Mouse (Mus musculus) CH12.LX (cell line): ENCODE results near the gene Ski. TPM values are rescaled to one million over a fixed set of nuclear protein-coding genes. Genes with fewer than 3 reads are reported as not detected.

Experiments
- DNase-seq: peaks from one replicate; pipeline ENCODE4 v3.0.0-alpha.2; 2013; ENCODE audit errors: extremely low read depth
- H3K27ac ChIP-seq: 2 replicates; pipeline ENCODE4 v1.5.1; 2012; ENCODE audit warnings: low read depth, mild to moderate bottlenecking, control low read depth, moderate library complexity; ENCODE audit not compliant: insufficient read depth
- H3K27me3 ChIP-seq: replicated peaks from 2 replicates; pipeline ENCODE3; 2012; ENCODE audit warnings: inconsistent platforms
- H3K36me3 ChIP-seq, 2 experiments: replicated peaks in 1 of 2; 2 replicates each; pipeline versions ENCODE3 to v1.6.1; 2012; ENCODE audit warnings: inconsistent platforms in 1 of 2, low read length in 1 of 2, mild to moderate bottlenecking in 1 of 2, mixed read lengths in 1 of 2, moderate library complexity in 1 of 2; ENCODE audit not compliant: control insufficient read depth in 1 of 2, insufficient read depth in 1 of 2
- H3K4me1 ChIP-seq, 2 experiments: 2 replicates each; pipeline ENCODE4 v1.6.1; 2012; ENCODE audit warnings: inconsistent platforms in 1 of 2, moderate library complexity in 1 of 2; ENCODE audit not compliant: insufficient read depth in 2 of 2, control insufficient read depth in 1 of 2
- H3K4me2 ChIP-seq: 2 replicates; pipeline ENCODE4 v1.6.1; 2012; ENCODE audit warnings: low read depth, mild to moderate bottlenecking, control low read depth; ENCODE audit not compliant: poor library complexity, insufficient read depth, severe bottlenecking
- H3K4me3 ChIP-seq, 3 experiments: fragments of 150-350 bp in 1 of 3; sonication (generic) in 1 of 3; replicated peaks in 1 of 3; 2 replicates each; pipeline versions ENCODE3 to v1.5.1; 2011 to 2012; ENCODE audit warnings: low read depth in 2 of 3, low read length in 2 of 3, mild to moderate bottlenecking in 2 of 3, moderate library complexity in 2 of 3, control low read depth in 1 of 3, improper control_type of control experiment in 1 of 3, inconsistent platforms in 1 of 3, mixed read lengths in 1 of 3; ENCODE audit not compliant: poor library complexity in 1 of 3
- H3K79me2 ChIP-seq: replicated peaks from 2 replicates; pipeline ENCODE4 v1.6.1; 2012; ENCODE audit warnings: mild to moderate bottlenecking, moderate library complexity; ENCODE audit not compliant: control insufficient read depth, poor library complexity, insufficient read depth, severe bottlenecking; ENCODE audit errors: extremely low read depth
- H3K9ac ChIP-seq: 2 replicates; pipeline ENCODE4 v1.6.1; 2012; ENCODE audit warnings: low read depth, mild to moderate bottlenecking, control low read depth, moderate library complexity; ENCODE audit not compliant: insufficient read depth
- H3K9me3 ChIP-seq: replicated peaks from 2 replicates; pipeline ENCODE3; 2012; ENCODE audit warnings: low read length, inconsistent platforms, mixed read lengths
- CTCF ChIP-seq, 2 experiments: IDR thresholded peaks in 1 of 2; conservative IDR thresholded peaks in 1 of 2; 2 replicates each; pipeline ENCODE4 v1.5.1; 2011 to 2012; ENCODE audit warnings: low read depth in 2 of 2, low read length in 2 of 2, improper control_type of control experiment in 1 of 2, inconsistent platforms in 1 of 2, mild to moderate bottlenecking in 1 of 2, moderate library complexity in 1 of 2
- E2F4 ChIP-seq: IDR thresholded peaks from 2 replicates; pipeline ENCODE4 v1.6.1; 2011; ENCODE audit warnings: low read depth, low read length, improper control_type of control experiment; ENCODE audit not compliant: insufficient replicate concordance
- IRF4 ChIP-seq: IDR thresholded peaks from 2 replicates; pipeline ENCODE4 v1.6.1; 2014; ENCODE audit warnings: low read depth, mild to moderate bottlenecking, inconsistent platforms, low read length, improper control_type of control experiment
- MAFK ChIP-seq: IDR thresholded peaks from 2 replicates; pipeline ENCODE4 v1.6.1; 2011; ENCODE audit warnings: low read length, improper control_type of control experiment; ENCODE audit not compliant: insufficient replicate concordance
- MXI1 ChIP-seq: IDR thresholded peaks from 2 replicates; pipeline ENCODE4 v1.6.1; 2011; ENCODE audit warnings: mild to moderate bottlenecking, low read depth, low read length, improper control_type of control experiment
- NELFE ChIP-seq: IDR thresholded peaks from 2 replicates; pipeline ENCODE4 v1.6.1; 2011; ENCODE audit warnings: low read depth, low read length, improper control_type of control experiment
- RAD21 ChIP-seq: IDR thresholded peaks from 2 replicates; pipeline ENCODE4 v1.6.1; 2011; ENCODE audit warnings: low read depth, mild to moderate bottlenecking, low read length, improper control_type of control experiment, moderate library complexity
- SMC3 ChIP-seq: IDR thresholded peaks from 2 replicates; pipeline ENCODE4 v1.6.1; 2011; ENCODE audit warnings: low read depth, low read length, improper control_type of control experiment
- UBTF ChIP-seq: IDR thresholded peaks from 2 replicates; pipeline ENCODE4 v1.6.1; 2012; ENCODE audit warnings: low read depth, mild to moderate bottlenecking, inconsistent platforms, low read length, improper control_type of control experiment, moderate library complexity
- ZC3H11A ChIP-seq: IDR thresholded peaks from 2 replicates; pipeline ENCODE4 v1.6.1; 2012; ENCODE audit warnings: low read depth, mild to moderate bottlenecking, inconsistent platforms, low read length, improper control_type of control experiment
- ZKSCAN1 ChIP-seq: IDR thresholded peaks from 2 replicates; pipeline ENCODE4 v1.6.1; 2012; ENCODE audit warnings: low read depth, inconsistent platforms, low read length, improper control_type of control experiment, borderline replicate concordance
- dilution Hi-C: fragments of 300-500 bp; cut with MboI; formaldehyde crosslinking; loops from 2 replicates; pipeline ENCODE4 v1.14.3; 2020; ENCODE audit warnings: low sequenced_read_pairs; ENCODE audit not compliant: extremely low pct_unique_long_range_greater_than_20kb, extremely low pct_ligation_motif_present
- in situ Hi-C: fragments of 300-500 bp; cut with MboI; formaldehyde crosslinking; loops from 3 replicates; pipeline ENCODE4 v1.14.3; 2019; ENCODE audit warnings: low sequenced_read_pairs, low pct_ligation_motif_present, low pct_unique_long_range_greater_than_20kb, mixed read lengths
- polyA plus RNA-seq: library from polyadenylated mRNA; unstranded; fragments of >175 nt; gene quantifications from 2 replicates; pipeline ENCODE4 v1.2.1, GENCODE M21; 2012; ENCODE audit warnings: low read depth; ENCODE audit not compliant: insufficient read length
- total RNA-seq, 2 experiments: library from RNA; depleted of rRNA; stranded (reverse); fragments of 300-350 nt in 1 of 2; fragments of >200 nt in 1 of 2; gene quantifications; 2 replicates each; pipeline ENCODE4 v1.2.3; 2012 to 2014

Gene Ski
- total and polyA plus RNA-seq, 3 experiments, result 4.1 to 17.9 (median 10.1) TPM

GRCm38 (mm10) chr4:155129132-155129917 lies 93.1 kb downstream of the Ski start:
- dilution Hi-C loops, result no loop called here
- Histone ChIP-seq H3K36me3 (peaks cover 0 to 59% of the 10 kb centered on the region in 2 experiments), H3K79me2 (no peaks in the 10 kb centered on the region), H3K9ac (no peak overlapping the region), H3K4me1 (peaks cover 19 to 22% of the 10 kb centered on the region in 2 experiments), H3K27ac (no peak overlapping the region), H3K4me3 (no peak overlapping the region), H3K27me3 (no peaks in the 10 kb centered on the region), H3K9me3 (no peaks in the 10 kb centered on the region), H3K4me2 (no peak overlapping the region)
- in situ Hi-C loops, result no loop called here
- DNase-seq, result peak; percentile 25
- TF ChIP-seq NELFE, result no peak
- TF ChIP-seq RAD21, result peak; percentile 59
- TF ChIP-seq MAFK, result peak; percentile 55; the same call in 1 of the 2 replicates
- peak in 1 of 2 experiments; percentile 64; a peak in 2 of 4 replicates for TF ChIP-seq CTCF (conservative IDR thresholded peaks at IDR 0.05 in 1 of 2, IDR thresholded peaks at IDR 0.05 in 1 of 2; ENCODE audit: low read depth in 2 of 2, low read length in 2 of 2)
- no peak for TF ChIP-seq UBTF
- peak; percentile 79 for TF ChIP-seq SMC3
- TF ChIP-seq ZKSCAN1, result no peak
- no peak for TF ChIP-seq ZC3H11A
- TF ChIP-seq IRF4, result no peak

DNA sequence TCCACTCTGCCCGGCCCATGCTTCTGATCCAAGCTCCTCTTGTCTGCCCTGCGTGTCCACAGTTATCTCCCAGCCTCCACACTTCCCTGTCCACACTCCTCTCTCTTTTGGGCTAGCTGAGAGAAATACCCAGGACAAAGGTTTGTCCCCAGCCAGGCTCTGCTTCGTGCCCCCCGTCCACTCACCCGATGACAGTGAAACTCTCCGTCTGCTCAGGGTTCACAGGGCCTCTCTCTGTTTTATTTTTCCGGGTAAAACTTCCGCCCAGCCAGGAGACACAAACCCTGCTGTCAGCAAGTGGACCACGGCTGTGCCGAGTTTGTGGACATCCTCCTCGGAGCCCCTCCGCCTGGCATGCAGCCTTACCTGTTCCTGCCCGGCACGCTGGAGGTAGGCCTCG lies 94.0 kb downstream of the Ski start:
- no peak overlapping the region for H3K4me3 ChIP-seq
- no peaks in the 10 kb centered on the region for H3K79me2 ChIP-seq
- peaks cover 19 to 22% of the 10 kb centered on the region in 2 experiments for H3K4me1 ChIP-seq
- in situ Hi-C loops (no loop called here), dilution Hi-C loops (no loop called here)
- no peak for DNase-seq
- no peak overlapping the region for H3K9ac ChIP-seq
- H3K27me3 ChIP-seq, result no peaks in the 10 kb centered on the region
- no peak for TF ChIP-seq E2F4
- no peak for TF ChIP-seq MXI1
- TF ChIP-seq, all 38 proteins: peak for 0
- no peak overlapping the region for H3K27ac ChIP-seq
- H3K4me2 ChIP-seq, result no peak overlapping the region
- H3K36me3 ChIP-seq, result peaks cover 0 to 55% of the 10 kb centered on the region in 2 experiments
- H3K9me3 ChIP-seq, result peaks cover 3% of the 10 kb centered on the region
